Mouse (Mus musculus) intestine, embryonic 14.5 days (tissue): Measurements from ENCODE around the gene Hspa1b. TPM values are rescaled to one million over a fixed set of nuclear protein-coding genes. Genes with fewer than 3 reads are reported as not detected.
A peak's percentile ranks its signal among the peaks of the same experiment; 100 is the strongest.
"Not testable (repeated sequence)": the region's sequence is repeated elsewhere in the genome, so short reads cannot be mapped to it uniquely, and the experiment has no call there.

Experiments used
- ATAC-seq: fragments of 200-750 bp; cut with Nextera tagmentation; replicated peaks from 2 replicates; pipeline ENCODE4 v1.8.0; 2017; ENCODE audit warnings: low read depth, moderate number of reproducible peaks, moderate TSS enrichment, moderate library complexity; ENCODE audit not compliant: low FRiP score, low TSS enrichment
- DNase-seq: peaks from one replicate; pipeline ENCODE4 v3.0.0-alpha.2; 2018; ENCODE audit warnings: low spot score
- H3K27ac ChIP-seq: fragments of 300-500 bp; sonication (generic); 2 replicates; pipeline ENCODE4 v1.5.1; 2014; ENCODE audit warnings: low read depth, mild to moderate bottlenecking, control low read depth
- H3K27me3 ChIP-seq: fragments of 300-500 bp; sonication (generic); replicated peaks from 2 replicates; pipeline ENCODE4 v1.6.1; 2014; ENCODE audit warnings: low read length, control low read depth; ENCODE audit not compliant: control insufficient read depth, insufficient read depth
- H3K36me3 ChIP-seq: fragments of 300-500 bp; sonication (generic); 2 replicates; pipeline ENCODE4 v1.6.1; 2014; ENCODE audit warnings: low read length, control low read depth; ENCODE audit not compliant: control insufficient read depth, insufficient read depth
- H3K4me1 ChIP-seq: fragments of 300-500 bp; sonication (generic); replicated peaks from 2 replicates; pipeline ENCODE4 v1.6.1; 2014; ENCODE audit warnings: low read length, control low read depth, mixed read lengths; ENCODE audit not compliant: control insufficient read depth, insufficient read depth
- H3K4me2 ChIP-seq: fragments of 300-500 bp; sonication (generic); 2 replicates; pipeline ENCODE4 v1.6.1; 2014; ENCODE audit warnings: low read length
- H3K4me3 ChIP-seq: fragments of 300-500 bp; sonication (generic); 2 replicates; pipeline ENCODE4 v1.5.1; 2014; ENCODE audit warnings: low read depth, low read length, control low read depth, mixed read lengths
- H3K9ac ChIP-seq: fragments of 300-500 bp; sonication (generic); 2 replicates; pipeline ENCODE4 v1.6.1; 2014; ENCODE audit warnings: mild to moderate bottlenecking, low read length
- H3K9me3 ChIP-seq: fragments of 300-500 bp; sonication (generic); 2 replicates; pipeline ENCODE4 v1.6.1; 2016; ENCODE audit warnings: low read length, control low read depth; ENCODE audit not compliant: control insufficient read depth
- WGBS: fragments of 180-500 bp; shearing (Covaris S2); extraction: QIAGEN DNeasy Blood & Tissue Kit; methylation state at CpG from one replicate; pipeline ENCODE4 v1.1.7; 2014; 5-methylcytosine and 5-hydroxymethylcytosine counted together
- polyA plus RNA-seq: library from polyadenylated mRNA; unstranded; fragments of >200 nt; fragmentation: Nextera tagmentation; extraction: Ambion mirVana; gene quantifications from 2 replicates; pipeline ENCODE4 v1.2.1, GENCODE M21; 2014

Hspa1b gene
- polyA plus RNA-seq, 1 experiment from 2014 or later = 0.46 TPM

DNA sequence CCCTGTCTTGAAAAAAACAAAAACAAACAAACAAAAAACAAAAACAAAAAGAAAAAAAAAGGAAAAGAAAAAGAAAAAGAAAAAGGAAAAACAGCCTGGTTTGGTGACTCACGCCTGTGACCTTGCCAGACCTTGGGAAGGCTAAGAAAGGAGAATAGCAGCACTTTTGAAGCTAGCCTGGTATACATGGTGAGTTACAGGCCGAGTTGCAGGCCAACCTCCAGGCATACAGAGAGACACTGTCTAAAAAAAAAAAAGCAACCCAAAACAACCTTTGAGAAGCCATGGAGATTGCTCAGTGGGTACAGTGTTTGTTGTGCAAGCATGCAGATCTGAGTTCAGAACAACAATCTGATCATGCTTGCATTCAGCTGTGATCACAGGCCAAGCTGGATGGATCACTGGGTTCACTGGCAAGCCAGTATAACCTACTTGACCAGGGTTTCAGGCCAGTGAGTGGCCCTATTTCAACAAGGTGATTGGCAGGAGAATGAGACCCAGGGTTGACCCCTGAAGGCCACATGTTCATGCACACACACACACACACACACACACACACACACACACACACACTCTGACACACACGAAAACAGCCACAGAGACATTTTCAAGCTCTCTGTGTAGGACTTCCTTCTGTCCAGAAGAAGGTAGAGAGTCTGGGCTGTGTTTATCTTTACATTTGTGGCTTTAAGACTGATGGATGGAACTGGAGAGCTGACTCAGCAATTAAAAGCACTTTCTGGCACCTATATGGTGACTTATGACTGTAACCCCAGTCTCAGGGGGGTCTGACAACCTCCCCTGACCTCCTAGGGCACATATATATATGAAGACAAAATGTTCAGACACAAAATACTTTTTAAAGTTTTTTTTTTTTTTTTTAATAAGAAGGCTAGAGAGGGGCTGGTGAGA, 16.8 kb upstream of the Hspa1b start:
- DNase-seq (no peak), ATAC-seq (no peak)
- no peaks in the 10 kb centered on the region; the same call in 1 of the 2 replicates for H3K27me3 ChIP-seq
- H3K27ac ChIP-seq = no peak overlapping the region
- H3K36me3 ChIP-seq = no peaks in the 10 kb centered on the region
- no peak overlapping the region for H3K4me2 ChIP-seq
- no peaks in the 10 kb centered on the region for H3K9me3 ChIP-seq
- H3K9ac ChIP-seq = no peak overlapping the region
- no peak overlapping the region for H3K4me3 ChIP-seq
- peaks cover 7% of the 10 kb centered on the region for H3K4me1 ChIP-seq
- 79% methylated on average over 3 of the region's 3 CpGs for WGBS

DNA sequence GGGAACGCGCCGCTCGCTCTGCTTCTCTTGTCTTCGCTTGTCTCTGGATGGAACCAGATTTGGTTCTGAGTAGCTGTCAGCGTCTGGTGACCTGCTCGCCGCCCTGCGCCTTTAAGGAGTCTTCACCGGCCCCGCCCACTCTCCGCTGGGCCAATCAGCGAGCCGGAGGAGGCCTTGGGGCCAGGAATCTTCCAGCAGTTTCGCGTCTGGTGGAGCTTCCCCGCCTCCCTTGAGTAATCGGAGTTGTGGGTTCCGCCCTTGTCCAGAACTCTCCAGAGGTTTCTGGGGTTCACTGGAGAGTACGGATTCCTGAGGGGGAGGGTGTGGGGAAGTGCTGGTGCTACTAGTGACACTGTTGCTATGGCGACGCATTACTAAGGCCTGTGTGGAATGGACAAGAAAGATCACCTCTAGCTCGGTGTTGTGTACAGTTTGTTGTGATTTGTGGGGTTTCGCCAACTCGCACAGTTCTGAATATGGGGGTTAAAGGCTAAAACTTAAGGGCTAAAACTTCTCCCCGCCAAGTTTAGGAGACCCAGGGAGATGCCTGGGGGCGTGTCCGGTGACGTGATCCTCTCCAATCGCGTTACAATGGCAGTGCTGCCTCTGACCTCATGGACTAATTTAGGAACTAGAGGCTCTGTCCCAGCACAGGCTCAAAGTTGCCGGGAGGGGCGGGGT, 13.2 kb upstream of the Hspa1b start, which contains the start of the genes Hspa1a and Hspa1l:
Gene Hspa1a, minus strand, starts transcription at position 88 of the 681 bp plus-strand sequence.
Gene Hspa1l, plus strand, starts transcription at position 635 of the 681 bp plus-strand sequence.
- peak within 1 kb of the TSS; percentile 41 for H3K9ac ChIP-seq

DNA sequence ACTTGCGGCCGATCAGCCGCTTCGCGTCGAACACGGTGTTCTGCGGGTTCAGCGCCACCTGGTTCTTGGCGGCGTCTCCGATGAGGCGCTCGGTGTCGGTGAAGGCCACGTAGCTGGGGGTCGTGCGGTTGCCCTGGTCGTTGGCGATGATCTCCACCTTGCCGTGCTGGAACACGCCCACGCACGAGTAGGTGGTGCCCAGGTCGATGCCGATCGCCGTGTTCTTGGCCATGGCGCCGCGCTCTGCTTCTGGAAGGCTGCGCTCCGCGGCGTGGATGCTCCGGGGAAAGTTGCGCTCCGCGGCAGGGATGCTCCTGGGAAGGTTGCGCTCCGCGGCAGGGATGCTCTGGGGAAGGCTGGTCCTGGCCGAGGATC, 12.6 kb upstream of the Hspa1b start:
- H3K27ac ChIP-seq, H3K9ac ChIP-seq, H3K4me1 ChIP-seq, H3K9me3 ChIP-seq, H3K36me3 ChIP-seq, DNase-seq: not testable (repeated sequence)
- H3K27me3 ChIP-seq = peaks cover 25% of the 10 kb centered on the region
- 2% methylated on average over 22 of the region's 43 CpGs for WGBS
- peak overlapping the region; percentile 21 for H3K4me3 ChIP-seq
- H3K4me2 ChIP-seq = peak overlapping the region; percentile 83
- peak; percentile 61 for ATAC-seq

More for the DNA sequence above, 13.2 kb upstream of the Hspa1b start, which contains the start of the genes Hspa1a and Hspa1l:
- DNase-seq = peak; percentile 83
- WGBS = under 1% methylated on average over 25 of the region's 33 CpGs
- peak; percentile 94 for ATAC-seq
- Histone ChIP-seq H3K4me2 (peak within 1 kb of the TSS; percentile 83), H3K27me3 (peaks cover 25% of the 10 kb centered on the region), H3K27ac (peak within 1 kb of the TSS; percentile 38; the same call in 1 of the 2 replicates), H3K4me3 (peak within 1 kb of the TSS; percentile 43)
- not testable (repeated sequence) for H3K9me3 ChIP-seq, H3K4me1 ChIP-seq, H3K36me3 ChIP-seq

DNA sequence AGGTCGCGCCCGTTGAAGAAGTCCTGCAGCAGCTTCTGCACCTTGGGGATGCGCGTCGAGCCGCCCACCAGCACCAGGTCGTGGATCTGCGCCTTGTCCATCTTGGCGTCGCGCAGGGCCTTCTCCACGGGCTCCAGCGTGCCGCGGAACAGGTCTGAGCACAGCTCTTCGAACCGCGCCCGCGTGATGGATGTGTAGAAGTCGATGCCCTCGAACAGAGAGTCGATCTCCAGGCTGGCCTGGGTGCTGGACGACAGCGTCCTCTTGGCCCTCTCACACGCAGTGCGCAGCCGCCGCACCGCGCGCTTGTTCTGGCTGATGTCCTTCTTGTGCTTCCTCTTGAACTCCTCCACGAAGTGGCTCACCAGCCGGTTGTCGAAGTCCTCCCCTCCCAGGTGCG, 11.8 kb upstream of the Hspa1b start:
- DNase-seq, H3K9me3 ChIP-seq, H3K27ac ChIP-seq, H3K4me3 ChIP-seq, H3K36me3 ChIP-seq, H3K4me2 ChIP-seq, ATAC-seq, H3K9ac ChIP-seq, H3K4me1 ChIP-seq: not testable (repeated sequence)
- H3K27me3 ChIP-seq = peaks cover 25% of the 10 kb centered on the region
- WGBS = 39% methylated on average over 25 of the region's 37 CpGs

DNA sequence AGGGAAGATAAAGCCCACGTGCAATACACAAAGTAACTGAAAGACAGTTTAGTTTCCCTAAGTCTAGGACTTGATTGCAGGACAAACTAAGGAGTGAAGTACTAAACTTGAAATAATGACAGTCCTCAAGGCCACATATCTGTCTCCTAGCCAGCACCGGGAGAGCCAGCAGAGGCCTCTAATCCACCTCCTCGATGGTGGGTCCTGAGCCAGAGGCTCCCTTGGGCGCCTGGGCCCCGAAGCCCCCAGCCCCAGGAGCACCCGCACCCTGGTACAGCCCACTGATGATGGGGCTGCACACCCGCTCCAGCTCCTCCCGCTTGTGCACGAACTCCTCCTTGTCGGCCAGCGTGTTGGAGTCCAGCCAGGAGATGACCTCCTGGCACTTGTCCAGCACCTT, 10.8 kb upstream of the Hspa1b start, which contains the start of gene Gm20481:
Gene Gm20481, plus strand, starts transcription at position 91 of the 400 bp plus-strand sequence.
- not testable (repeated sequence) for H3K9me3 ChIP-seq, ATAC-seq, H3K4me2 ChIP-seq, H3K4me1 ChIP-seq, H3K36me3 ChIP-seq, H3K9ac ChIP-seq, H3K4me3 ChIP-seq, H3K27ac ChIP-seq
- peak; percentile 46 for DNase-seq
- peaks cover 25% of the 10 kb centered on the region for H3K27me3 ChIP-seq
- 61% methylated on average over 6 of the region's 11 CpGs for WGBS

DNA sequence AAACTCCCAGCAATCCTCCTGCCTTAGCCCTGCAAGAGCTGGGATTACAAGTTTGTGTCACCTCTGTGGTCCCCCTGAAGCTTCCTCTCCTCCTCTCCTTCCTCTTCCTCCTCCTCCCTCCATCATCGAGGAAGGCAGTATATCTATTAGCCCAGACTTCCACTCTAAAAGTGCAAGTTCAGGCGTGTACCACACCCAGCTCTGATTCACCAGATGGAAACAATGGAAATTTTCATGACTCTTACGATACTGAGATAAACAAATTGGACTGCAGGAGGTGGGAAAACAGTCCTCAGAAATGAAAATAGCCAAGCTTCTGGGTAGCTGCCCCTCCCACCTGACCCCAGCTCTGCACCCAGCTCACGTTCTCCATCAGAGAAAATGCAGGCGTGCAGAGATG, 6.6 kb upstream of the Hspa1b start:
- WGBS = 62% methylated on average over 5 of the region's 5 CpGs
- no peak for DNase-seq

DNA sequence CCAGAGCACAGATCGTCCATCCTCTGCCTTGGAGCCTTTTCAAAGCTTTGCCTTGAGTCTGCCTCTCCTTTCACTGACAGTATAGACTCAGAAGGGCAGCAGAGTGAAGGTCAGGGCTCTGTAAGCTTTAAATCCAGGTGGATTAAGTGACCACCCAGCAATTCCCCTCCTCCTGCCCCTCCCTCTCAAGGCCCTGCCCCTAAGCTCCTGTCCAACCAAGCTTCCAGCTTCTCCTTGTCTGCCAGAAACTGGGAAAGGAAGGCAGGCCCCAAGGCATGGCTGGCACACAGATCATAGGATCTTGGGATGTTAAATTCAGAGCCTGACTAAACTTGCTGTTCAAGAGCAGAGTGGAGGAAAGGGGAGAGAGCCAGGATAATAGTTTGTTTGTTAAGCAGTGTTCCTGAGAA, 5.6 kb upstream of the Hspa1b start:
- Histone ChIP-seq H3K9ac (no peak overlapping the region), H3K4me2 (no peak overlapping the region), H3K36me3 (no peaks in the 10 kb centered on the region), H3K27me3 (peaks cover 22% of the 10 kb centered on the region), H3K4me3 (no peak overlapping the region), H3K9me3 (no peaks in the 10 kb centered on the region), H3K27ac (no peak overlapping the region), H3K4me1 (peaks cover 5% of the 10 kb centered on the region)
- ATAC-seq (no peak), DNase-seq (no peak)
- 27% methylated on average over 1 of the region's 1 CpGs for WGBS

More for the DNA sequence above, 6.6 kb upstream of the Hspa1b start:
- H3K4me2 ChIP-seq = no peak overlapping the region
- H3K36me3 ChIP-seq = no peaks in the 10 kb centered on the region
- no peak for ATAC-seq
- peaks cover 25% of the 10 kb centered on the region for H3K27me3 ChIP-seq
- H3K9me3 ChIP-seq = no peaks in the 10 kb centered on the region
- H3K9ac ChIP-seq = no peak overlapping the region
- H3K4me1 ChIP-seq = no peaks in the 10 kb centered on the region
- H3K27ac ChIP-seq = no peak overlapping the region
- no peak overlapping the region for H3K4me3 ChIP-seq

DNA sequence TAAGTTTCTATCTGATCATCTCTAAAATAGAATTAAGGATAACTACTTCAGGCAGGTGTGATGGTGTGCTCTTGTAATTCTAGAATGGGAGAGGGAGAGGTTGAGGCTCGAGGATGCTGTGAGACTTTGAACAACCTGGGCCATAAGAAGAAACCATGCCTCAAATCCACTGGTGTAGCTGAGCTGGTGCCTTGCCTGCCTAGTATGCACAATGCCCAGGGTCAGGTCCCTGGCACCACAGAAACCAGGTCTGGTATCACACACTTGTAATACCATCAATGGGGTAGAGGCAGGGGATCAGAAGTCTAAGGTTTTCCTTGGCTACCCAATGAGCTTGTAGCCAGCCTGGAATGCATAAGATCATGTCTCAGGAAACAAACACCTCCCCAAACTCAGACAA, 3.8 kb upstream of the Hspa1b start:
- H3K9me3 ChIP-seq = no peaks in the 10 kb centered on the region
- no peak overlapping the region for H3K4me3 ChIP-seq
- H3K4me2 ChIP-seq = no peak overlapping the region
- H3K36me3 ChIP-seq = no peaks in the 10 kb centered on the region
- H3K27me3 ChIP-seq = peaks cover 4% of the 10 kb centered on the region
- H3K9ac ChIP-seq = no peak overlapping the region
- H3K4me1 ChIP-seq = peaks cover 5% of the 10 kb centered on the region
- DNase-seq = no peak
- ATAC-seq = no peak
- H3K27ac ChIP-seq = no peak overlapping the region
- WGBS = 73% methylated on average over 1 of the region's 1 CpGs
